Mouse (Mus musculus) erythroid progenitor cell, adult 5-6 weeks (primary cell): Measurements from ENCODE around the gene Armt1. TPM values are rescaled to one million over a fixed set of nuclear protein-coding genes. Genes with fewer than 3 reads are reported as not detected.

ENCODE experiments used
- ATAC-seq: replicated peaks from 2 replicates; pipeline ENCODE4 v1.8.0; 2016; ENCODE audit warnings: moderate number of reproducible peaks, mild to moderate bottlenecking, moderate TSS enrichment, inconsistent platforms; ENCODE audit not compliant: poor library complexity, low FRiP score, severe bottlenecking
- total RNA-seq, 2 experiments: library from RNA; stranded (forward) in 1 of 2; stranded (reverse) in 1 of 2; fragments of 150-400 nt in 1 of 2; fragments of 186-747, 209-891 nt in 1 of 2; gene quantifications; 2 replicates each; pipeline versions ENCODE4 v1.2.3 to v1.2.4; 2015 to 2017; ENCODE audit warnings: low replicate concordance in 2 of 2

Armt1 gene
- total RNA-seq (2015; ENCODE audit: low replicate concordance) (20.9 and 32.3 TPM in 2 replicates), total RNA-seq (2017; ENCODE audit: low replicate concordance) (19.6 and 24.3 TPM in 2 replicates)

- peak; percentile 86 for ATAC-seq
Observed at GRCm38 (mm10) chr10:4432123-4432931, at the start of gene Armt1, which contains the start of gene Rmnd1. Armt1 (plus strand) TSS chr10:4432467. Rmnd1 (minus strand) TSS chr10:4432388.

DNA sequence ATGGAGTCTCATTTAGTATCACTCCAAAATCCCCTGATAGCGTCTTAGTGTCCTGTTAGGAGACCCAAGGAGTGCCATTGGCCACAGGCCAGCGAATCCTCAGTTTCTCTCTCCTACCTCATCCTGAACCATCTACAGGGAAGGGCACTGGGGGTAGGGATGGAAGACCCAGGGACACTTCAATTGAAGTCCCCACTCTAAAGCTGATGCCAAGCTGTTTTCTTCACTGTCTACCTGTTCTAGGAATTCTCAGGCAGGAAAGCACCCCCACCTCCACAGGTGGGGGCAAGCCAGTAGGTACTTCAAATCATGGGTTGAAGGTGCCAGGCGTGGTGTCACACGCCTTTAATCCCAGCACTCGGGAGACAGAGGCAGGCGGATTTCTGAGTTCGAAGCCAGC lies 48.0 kb upstream of the Armt1 start:
- ATAC-seq: no peak

DNA sequence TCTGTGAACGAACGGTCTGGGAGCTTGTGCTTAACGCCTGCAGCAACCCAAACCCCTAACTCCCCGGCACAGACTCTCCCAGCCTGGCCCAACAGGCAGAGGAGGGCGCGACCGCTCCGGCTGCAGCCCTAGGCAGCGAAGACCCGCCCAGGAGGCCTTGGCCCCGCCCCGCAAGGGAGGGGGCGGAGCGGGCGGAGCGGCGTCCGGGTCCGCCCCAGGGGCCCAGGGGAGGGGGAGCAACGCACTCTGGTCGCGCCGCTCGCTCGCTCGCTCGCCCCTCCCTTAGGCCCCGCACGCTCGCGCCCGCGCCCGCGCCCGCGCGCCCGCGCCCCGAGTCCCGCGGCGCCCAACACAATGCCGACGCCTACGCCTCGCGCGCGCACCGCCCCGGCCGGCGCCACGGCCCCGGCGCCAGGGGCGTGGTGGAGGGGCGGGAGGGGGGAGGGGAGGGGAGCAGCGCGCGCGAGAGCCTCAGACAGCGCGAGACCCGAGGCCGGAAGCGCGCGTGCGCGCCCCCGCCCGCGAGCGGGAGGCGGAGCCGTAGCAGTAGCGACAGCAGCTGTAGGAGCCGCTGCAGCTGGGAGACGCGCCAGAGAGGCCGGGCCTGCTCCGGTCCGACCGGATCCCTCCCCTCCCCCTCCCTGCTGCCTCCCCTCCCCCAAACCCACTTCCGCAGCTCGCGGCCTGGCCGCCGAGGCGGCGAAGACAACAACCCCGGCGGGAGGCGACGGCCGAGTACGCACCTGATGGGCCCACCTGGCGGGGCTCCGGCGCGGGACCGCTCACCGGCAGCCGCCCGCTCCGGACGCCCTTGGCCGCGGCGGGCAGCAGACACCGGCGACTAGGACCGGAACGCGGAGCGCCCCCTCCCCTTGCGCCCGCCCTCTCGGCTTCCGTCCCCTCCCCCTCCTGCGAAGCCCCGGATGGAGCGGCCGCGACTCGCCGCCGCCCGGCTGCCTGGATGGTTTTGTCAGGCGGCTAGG lies 45.4 kb upstream of the Armt1 start:
- ATAC-seq: peak; percentile 85

GRCm38 (mm10) chr10:4387701-4388383 lies 44.4 kb upstream of the Armt1 start, which contains the start of gene Zbtb2:
Zbtb2 (minus strand) TSS chr10:4388108.
- ATAC-seq: peak; percentile 11; the same call in 1 of the 2 replicates

GRCm38 (mm10) chr10:4388384-4388745 lies 43.9 kb upstream of the Armt1 start:
- peak; percentile 4; the same call in 1 of the 2 replicates for ATAC-seq

DNA sequence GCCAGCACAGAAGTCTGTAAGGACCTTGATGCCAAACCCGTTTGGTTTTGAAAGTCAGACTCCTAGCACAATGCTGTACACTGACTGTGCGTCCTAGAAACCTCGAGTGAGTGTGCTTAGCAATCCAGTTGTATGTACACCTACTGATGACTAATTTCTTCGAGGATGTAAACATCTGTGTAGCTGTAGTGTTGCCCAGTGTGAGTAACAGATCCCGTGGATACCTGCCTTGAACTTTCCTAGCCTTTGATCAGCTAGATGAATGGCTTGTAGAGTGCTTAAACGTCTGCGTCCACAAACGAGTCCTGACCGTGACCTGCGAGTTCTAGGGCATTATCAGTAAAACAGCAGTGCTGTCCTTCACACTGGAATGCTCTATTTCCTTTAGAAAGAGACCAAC lies 43.2 kb upstream of the Armt1 start:
- no peak for ATAC-seq

DNA sequence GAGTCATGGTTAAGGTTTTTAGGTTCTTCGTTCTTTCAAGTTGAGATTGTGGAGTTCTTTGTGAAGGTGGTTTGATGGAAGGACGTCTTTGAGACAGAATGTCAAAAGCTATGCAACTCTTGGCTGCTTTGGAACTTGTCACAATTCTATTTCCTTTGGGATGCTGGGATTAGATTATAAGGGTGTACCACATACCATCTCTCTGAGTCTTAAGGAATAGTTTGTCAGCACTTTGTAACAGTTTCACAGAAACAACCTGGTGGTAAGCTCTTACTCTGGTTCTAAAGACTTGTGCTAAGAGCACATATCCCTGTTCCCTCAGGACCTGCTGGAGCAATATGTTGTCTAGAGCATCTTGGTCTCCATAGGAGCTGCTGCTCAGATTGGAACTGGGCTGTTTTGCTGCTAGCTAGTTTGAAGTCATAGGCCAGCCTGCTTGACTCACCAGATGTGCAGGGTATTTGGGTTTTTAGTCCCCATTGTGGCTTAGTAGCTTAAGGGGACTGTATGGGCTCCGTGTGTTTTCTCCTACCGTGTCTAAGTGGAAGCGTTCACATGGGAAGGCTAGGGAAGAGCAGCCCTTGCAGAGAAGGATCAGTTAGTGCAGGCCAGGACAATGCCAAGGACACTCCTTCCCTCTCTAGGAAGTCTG lies 42.7 kb upstream of the Armt1 start:
- no peak for ATAC-seq

DNA sequence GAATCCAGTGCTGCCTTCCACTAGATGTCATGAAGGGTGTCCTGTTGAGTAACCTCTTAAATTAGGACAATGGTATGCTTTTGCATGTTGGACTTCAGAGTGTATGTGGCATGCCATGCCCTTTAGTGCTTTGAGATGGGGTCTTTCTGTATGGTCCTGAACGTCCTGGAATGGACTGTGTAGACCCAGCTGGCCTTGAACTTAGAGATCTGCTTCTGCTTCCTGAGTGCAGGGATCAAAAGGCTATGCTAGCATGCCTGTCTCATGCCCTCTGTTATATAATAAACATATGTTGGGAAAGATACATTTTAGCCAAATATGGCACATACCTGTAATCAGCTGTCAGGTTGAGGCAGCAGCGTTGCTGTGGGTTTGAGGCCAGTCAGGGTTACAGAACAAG lies 41.7 kb upstream of the Armt1 start:
- no peak for ATAC-seq

GRCm38 (mm10) chr10:4391076-4391475 lies 41.2 kb upstream of the Armt1 start:
- ATAC-seq: no peak

DNA sequence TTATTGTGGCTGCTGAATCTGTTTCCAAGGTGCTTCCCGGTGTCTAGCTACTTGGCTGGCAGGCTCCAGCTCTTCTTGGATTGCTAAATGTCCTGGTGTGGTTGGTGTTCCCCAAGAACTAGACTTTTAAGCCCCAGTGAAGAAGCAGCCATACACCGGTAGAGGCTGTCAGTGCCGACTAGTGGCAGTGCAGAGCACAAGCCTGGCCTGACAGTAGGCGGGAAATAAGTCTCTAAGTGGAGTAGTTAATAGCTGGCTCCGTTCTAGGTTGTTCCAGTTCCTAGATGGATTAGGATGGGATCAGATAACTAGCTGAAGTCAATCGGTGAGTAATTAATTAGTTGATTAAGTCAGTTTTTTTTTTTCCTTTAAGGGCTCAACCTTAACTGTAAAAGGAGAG lies 40.4 kb upstream of the Armt1 start:
- ATAC-seq: no peak; the same call in 1 of the 2 replicates

DNA sequence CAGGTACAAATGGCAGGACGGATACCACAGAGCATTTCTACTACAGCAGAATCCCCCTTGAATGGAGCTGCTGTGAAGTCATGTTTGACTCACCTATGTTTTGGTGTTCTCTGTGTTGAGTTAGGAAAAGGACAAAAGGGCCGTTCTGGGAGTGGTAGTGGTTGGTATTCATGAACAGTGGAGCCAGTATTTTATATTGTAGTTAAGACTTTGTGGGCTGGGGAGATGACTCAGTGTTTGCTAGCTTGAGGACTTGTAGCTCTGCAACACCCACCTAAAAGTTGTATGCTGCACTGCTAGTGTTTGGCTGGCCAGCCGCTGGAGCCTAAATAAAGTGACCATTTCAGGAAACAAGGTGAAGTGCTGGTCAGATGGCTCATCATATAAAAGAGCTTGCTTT lies 36.9 kb upstream of the Armt1 start:
- no peak for ATAC-seq

GRCm38 (mm10) chr10:4398058-4398457 lies 34.2 kb upstream of the Armt1 start:
- no peak for ATAC-seq

- peak; percentile 65; the same call in 1 of the 2 replicates for ATAC-seq
Observed at GRCm38 (mm10) chr10:4404895-4405491, 27.3 kb upstream of the Armt1 start.

DNA sequence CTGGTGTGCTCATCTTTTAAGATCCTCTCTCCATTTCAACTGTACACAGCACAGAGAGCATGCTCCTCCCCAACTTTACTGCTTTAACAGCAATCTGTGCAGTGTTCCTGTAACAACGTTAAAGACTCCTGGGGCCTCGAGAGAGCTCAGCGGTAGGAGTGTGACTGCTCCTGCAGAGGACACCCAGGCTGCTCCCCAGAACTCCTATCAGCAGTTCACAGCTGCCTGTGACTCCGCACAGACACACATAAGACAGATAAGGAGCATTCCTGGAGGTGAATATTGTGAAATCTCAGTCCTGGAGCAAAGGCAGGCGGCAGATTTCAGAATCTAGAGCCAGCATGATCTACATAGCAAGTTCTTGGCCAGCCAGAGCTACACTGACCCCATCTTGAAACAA lies 26.8 kb upstream of the Armt1 start:
- ATAC-seq: peak; percentile 28

GRCm38 (mm10) chr10:4407191-4407590 lies 25.1 kb upstream of the Armt1 start:
- ATAC-seq: no peak

DNA sequence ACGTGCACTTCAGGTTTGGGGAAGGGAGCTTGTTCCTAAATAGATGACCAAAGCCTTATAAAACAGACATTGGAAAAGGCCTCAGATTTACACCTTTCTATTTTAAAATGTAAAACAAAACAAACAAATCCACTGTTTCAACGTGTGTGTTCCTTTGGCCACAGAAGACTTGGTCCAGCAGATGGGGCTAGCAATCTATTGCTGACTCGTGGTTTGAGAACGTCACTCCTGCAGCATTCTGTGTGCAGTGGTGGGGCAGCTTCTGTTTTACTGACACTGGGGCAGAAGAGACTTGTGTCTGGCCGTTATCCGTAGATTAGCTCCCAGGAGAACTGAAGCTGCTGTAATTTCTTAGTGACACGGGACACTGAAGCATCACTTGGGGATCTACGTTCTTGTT lies 7.0 kb upstream of the Armt1 start:
- ATAC-seq: no peak

DNA sequence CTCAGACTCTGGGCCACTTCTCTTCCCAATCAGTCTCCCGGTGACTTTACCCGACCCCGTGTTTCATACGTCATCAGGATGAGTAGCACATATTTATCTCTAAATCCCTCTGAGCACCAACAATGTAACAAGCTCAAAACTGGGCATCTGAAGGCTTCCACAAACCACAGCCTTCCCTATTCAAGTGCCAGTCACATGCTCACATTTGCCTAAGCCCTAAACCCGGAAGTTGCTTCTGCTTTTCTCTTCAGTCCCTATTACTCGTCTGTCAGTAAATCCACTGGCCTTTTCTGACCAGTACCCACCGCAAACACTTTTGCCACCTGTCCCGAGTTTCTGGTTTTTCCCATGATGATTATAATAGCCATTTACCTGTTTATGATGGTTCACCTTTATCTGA lies 1.9 kb upstream of the Armt1 start:
- ATAC-seq: no peak

DNA sequence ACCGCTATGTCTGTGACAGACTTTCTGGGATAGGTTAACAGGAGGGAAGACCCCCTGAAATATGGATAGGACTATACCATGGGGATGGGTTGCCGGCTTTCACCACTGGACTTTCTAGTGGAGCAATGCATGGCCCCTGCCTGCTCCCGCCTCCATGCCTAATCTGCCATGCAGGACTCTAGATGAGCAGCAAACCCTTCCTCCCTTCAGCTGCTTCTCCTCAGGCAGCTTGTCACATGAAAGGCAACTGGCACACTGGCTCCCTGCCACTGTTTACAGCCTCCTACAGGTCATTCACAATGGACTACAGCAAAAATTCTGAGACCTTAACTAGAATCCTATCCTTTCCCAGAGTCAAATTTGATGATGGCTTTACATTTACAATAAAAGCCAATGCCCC lies 1.4 kb upstream of the Armt1 start:
- ATAC-seq: no peak

DNA sequence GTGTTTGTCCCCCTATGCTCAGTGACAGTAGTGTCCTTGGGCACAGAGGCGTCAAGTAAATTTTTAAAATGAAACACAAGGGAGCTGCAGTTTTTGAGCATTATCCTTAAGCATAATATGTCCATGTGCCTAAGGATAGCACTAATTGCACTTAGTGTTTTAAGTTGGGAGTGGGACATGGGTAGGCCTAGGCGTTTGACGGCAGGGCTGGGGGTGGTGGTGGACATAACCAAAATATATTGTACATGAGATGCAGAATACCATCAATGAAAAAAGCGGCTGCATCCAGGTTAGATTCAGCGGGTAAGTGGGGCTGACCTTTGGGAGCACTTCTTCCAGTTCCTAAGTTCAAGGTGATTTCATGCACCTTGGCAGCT lies 533 bp upstream of the Armt1 start:
- ATAC-seq: no peak; the same call in 1 of the 2 replicates
